Mouse (Mus musculus) liver, embryonic 15.5 days (tissue): ENCODE data around the gene Iqcg. TPM values are rescaled to one million over a fixed set of nuclear protein-coding genes. Genes with fewer than 3 reads are reported as not detected.

Experiments used
- ATAC-seq: fragments of 200-750 bp; cut with Nextera tagmentation; 2 replicates; pipeline ENCODE4 v1.8.0; 2017; ENCODE audit warnings: moderate number of reproducible peaks, mild to moderate bottlenecking, moderate library complexity; ENCODE audit not compliant: insufficient read depth
- H3K27ac ChIP-seq: fragments of 300-500 bp; sonication (generic); replicated peaks from 2 replicates; pipeline ENCODE4 v1.5.1; 2015; ENCODE audit warnings: mild to moderate bottlenecking, inconsistent platforms
- H3K27me3 ChIP-seq: fragments of 300-500 bp; sonication (generic); 2 replicates; pipeline ENCODE4 v1.6.1; 2015; ENCODE audit warnings: mild to moderate bottlenecking, inconsistent platforms
- H3K36me3 ChIP-seq: fragments of 300-500 bp; sonication (generic); replicated peaks from 2 replicates; pipeline ENCODE4 v1.6.1; 2015; ENCODE audit warnings: moderate library complexity, mild to moderate bottlenecking, inconsistent platforms
- H3K4me1 ChIP-seq: fragments of 300-500 bp; sonication (generic); replicated peaks from 2 replicates; pipeline ENCODE4 v1.6.1; 2015; ENCODE audit warnings: inconsistent platforms
- H3K4me2 ChIP-seq: fragments of 300-500 bp; sonication (generic); 2 replicates; pipeline ENCODE4 v1.6.1; 2015; ENCODE audit warnings: moderate library complexity, mild to moderate bottlenecking, inconsistent platforms
- H3K4me3 ChIP-seq: fragments of 300-500 bp; sonication (generic); replicated peaks from 2 replicates; pipeline ENCODE4 v1.5.1; 2015; ENCODE audit warnings: mild to moderate bottlenecking, inconsistent platforms
- H3K9ac ChIP-seq: fragments of 300-500 bp; sonication (generic); 2 replicates; pipeline ENCODE4 v1.6.1; 2015; ENCODE audit warnings: moderate library complexity, mild to moderate bottlenecking, inconsistent platforms
- H3K9me3 ChIP-seq: fragments of 300-500 bp; sonication (generic); replicated peaks from 2 replicates; pipeline ENCODE4 v1.6.1; 2016; ENCODE audit warnings: inconsistent platforms
- WGBS: fragments of 180-500 bp; shearing (Covaris S2); methylation state at CpG from one replicate; pipeline ENCODE4 v1.1.7; 2015; ENCODE audit warnings: mixed read lengths; ENCODE audit not compliant: insufficient replicate concordance; 5-methylcytosine and 5-hydroxymethylcytosine counted together
- polyA plus RNA-seq: library from polyadenylated mRNA; unstranded; fragments of >200 nt; fragmentation: Nextera tagmentation; extraction: Ambion mirVana; gene quantifications from 2 replicates; pipeline ENCODE4 v1.2.1, GENCODE M21; 2015

The Iqcg gene
- polyA plus RNA-seq, 1 experiment from 2014 or later = 0.73 TPM

- Histone ChIP-seq H3K9ac (no peak overlapping the region), H3K4me3 (no peak overlapping the region), H3K27ac (no peak overlapping the region), H3K4me1 (no peaks in the 10 kb centered on the region; the same call in 1 of the 2 replicates), H3K36me3 (peaks cover 14% of the 10 kb centered on the region), H3K27me3 (no peaks in the 10 kb centered on the region), H3K9me3 (no peaks in the 10 kb centered on the region), H3K4me2 (no peak overlapping the region)
- no peak for ATAC-seq
- WGBS = 61% methylated on average over 5 of the region's 5 CpGs
These were observed 38.2 kb downstream of the Iqcg start for GRCm38 (mm10) chr16:33017677-33018349.

GRCm38 (mm10) chr16:33015986-33016385 is 40.0 kb downstream of the Iqcg start:
- H3K9ac ChIP-seq = no peak overlapping the region

GRCm38 (mm10) chr16:33015396-33015907 is 40.6 kb downstream of the Iqcg start:
- H3K4me2 ChIP-seq = no peak overlapping the region
- no peaks in the 10 kb centered on the region; the same call in 1 of the 2 replicates for H3K4me1 ChIP-seq
- no peaks in the 10 kb centered on the region for H3K27me3 ChIP-seq
- H3K9ac ChIP-seq = no peak overlapping the region
- no peak overlapping the region for H3K27ac ChIP-seq
- no peaks in the 10 kb centered on the region for H3K9me3 ChIP-seq
- no peak for ATAC-seq
- 71% methylated on average over 3 of the region's 3 CpGs for WGBS
- H3K36me3 ChIP-seq = peaks cover 26% of the 10 kb centered on the region
- no peak overlapping the region for H3K4me3 ChIP-seq

More at GRCm38 (mm10) chr16:33015986-33016385, 40.0 kb downstream of the Iqcg start:
- H3K27me3 ChIP-seq = no peaks in the 10 kb centered on the region
- H3K27ac ChIP-seq = no peak overlapping the region
- H3K4me3 ChIP-seq = no peak overlapping the region
- no peaks in the 10 kb centered on the region; the same call in 1 of the 2 replicates for H3K4me1 ChIP-seq
- ATAC-seq = no peak
- peaks cover 22% of the 10 kb centered on the region for H3K36me3 ChIP-seq
- no peak overlapping the region for H3K4me2 ChIP-seq
- H3K9me3 ChIP-seq = no peaks in the 10 kb centered on the region
- 67% methylated on average over 2 of the region's 2 CpGs for WGBS

- Histone ChIP-seq H3K4me3 (no peak overlapping the region), H3K4me2 (no peak overlapping the region), H3K9ac (no peak overlapping the region), H3K9me3 (no peaks in the 10 kb centered on the region), H3K36me3 (peaks cover 31% of the 10 kb centered on the region), H3K27ac (no peak overlapping the region), H3K27me3 (no peaks in the 10 kb centered on the region), H3K4me1 (no peaks in the 10 kb centered on the region; the same call in 1 of the 2 replicates)
- no peak for ATAC-seq
- 62% methylated on average over 1 of the region's 1 CpGs for WGBS
These were observed 41.1 kb downstream of the Iqcg start for GRCm38 (mm10) chr16:33014921-33015320.

- Histone ChIP-seq H3K27me3 (no peaks in the 10 kb centered on the region), H3K4me2 (no peak overlapping the region), H3K4me1 (no peaks in the 10 kb centered on the region; the same call in 1 of the 2 replicates), H3K4me3 (no peak overlapping the region), H3K9me3 (no peaks in the 10 kb centered on the region), H3K9ac (no peak overlapping the region), H3K36me3 (peaks cover 42% of the 10 kb centered on the region), H3K27ac (no peak overlapping the region)
- 83% methylated on average over 5 of the region's 5 CpGs for WGBS
- ATAC-seq = no peak
These were observed 42.2 kb downstream of the Iqcg start for GRCm38 (mm10) chr16:33013801-33014200.

- Histone ChIP-seq H3K4me1 (no peaks in the 10 kb centered on the region), H3K36me3 (peaks cover 69% of the 10 kb centered on the region), H3K4me2 (no peak overlapping the region), H3K27ac (no peak overlapping the region), H3K4me3 (no peak overlapping the region), H3K9me3 (no peaks in the 10 kb centered on the region), H3K9ac (no peak overlapping the region), H3K27me3 (no peaks in the 10 kb centered on the region)
- ATAC-seq = no peak
- WGBS = 83% methylated on average over 6 of the region's 6 CpGs
These were observed 45.9 kb downstream of the Iqcg start for GRCm38 (mm10) chr16:33010166-33010565.

- 85% methylated on average over 7 of the region's 7 CpGs for WGBS
- H3K4me3 ChIP-seq = no peak overlapping the region
- ATAC-seq = no peak
These were observed 48.6 kb downstream of the Iqcg start for GRCm38 (mm10) chr16:33007436-33007835.

GRCm38 (mm10) chr16:33006888-33007287 is 49.1 kb downstream of the Iqcg start:
- no peaks in the 10 kb centered on the region for H3K9me3 ChIP-seq
- H3K9ac ChIP-seq = no peak overlapping the region
- no peak overlapping the region for H3K4me3 ChIP-seq
- H3K27ac ChIP-seq = no peak overlapping the region
- peaks cover 50% of the 10 kb centered on the region for H3K36me3 ChIP-seq
- no peaks in the 10 kb centered on the region for H3K4me1 ChIP-seq
- ATAC-seq = no peak
- H3K27me3 ChIP-seq = no peaks in the 10 kb centered on the region
- no peak overlapping the region for H3K4me2 ChIP-seq
- WGBS = 84% methylated on average over 7 of the region's 7 CpGs

More at GRCm38 (mm10) chr16:33007436-33007835, 48.6 kb downstream of the Iqcg start:
- no peak overlapping the region for H3K9ac ChIP-seq
- H3K27me3 ChIP-seq = no peaks in the 10 kb centered on the region
- no peaks in the 10 kb centered on the region for H3K9me3 ChIP-seq
- no peaks in the 10 kb centered on the region for H3K4me1 ChIP-seq
- H3K4me2 ChIP-seq = no peak overlapping the region
- peaks cover 55% of the 10 kb centered on the region for H3K36me3 ChIP-seq
- no peak overlapping the region for H3K27ac ChIP-seq

GRCm38 (mm10) chr16:33005216-33005615 is 50.8 kb downstream of the Iqcg start:
- peaks cover 60% of the 10 kb centered on the region for H3K36me3 ChIP-seq
- no peaks in the 10 kb centered on the region for H3K4me1 ChIP-seq
- no peak overlapping the region for H3K4me2 ChIP-seq
- no peak overlapping the region for H3K27ac ChIP-seq
- H3K27me3 ChIP-seq = no peaks in the 10 kb centered on the region
- 70% methylated on average over 9 of the region's 9 CpGs for WGBS
- H3K9me3 ChIP-seq = no peaks in the 10 kb centered on the region
- H3K4me3 ChIP-seq = no peak overlapping the region
- ATAC-seq = no peak
- H3K9ac ChIP-seq = no peak overlapping the region

GRCm38 (mm10) chr16:32992158-32992557 is 63.9 kb downstream of the Iqcg start:
- Histone ChIP-seq H3K4me3 (no peak overlapping the region), H3K9me3 (no peaks in the 10 kb centered on the region), H3K27ac (no peak overlapping the region), H3K9ac (no peak overlapping the region), H3K4me2 (no peak overlapping the region), H3K36me3 (peaks cover 46% of the 10 kb centered on the region), H3K4me1 (no peaks in the 10 kb centered on the region), H3K27me3 (no peaks in the 10 kb centered on the region)
- ATAC-seq = no peak
- 70% methylated on average over 5 of the region's 5 CpGs for WGBS

GRCm38 (mm10) chr16:32984631-32985030 is 71.4 kb downstream of the Iqcg start:
- 75% methylated on average over 2 of the region's 2 CpGs for WGBS
- no peak overlapping the region for H3K27ac ChIP-seq

More at GRCm38 (mm10) chr16:32984631-32985030, 71.4 kb downstream of the Iqcg start:
- Histone ChIP-seq H3K9ac (no peak overlapping the region), H3K36me3 (peaks cover 30% of the 10 kb centered on the region), H3K4me2 (no peak overlapping the region), H3K4me1 (no peaks in the 10 kb centered on the region), H3K9me3 (no peaks in the 10 kb centered on the region), H3K27me3 (no peaks in the 10 kb centered on the region), H3K4me3 (no peak overlapping the region)
- ATAC-seq = no peak
